Mouse (Mus musculus) adrenal gland, postnatal 10 days (tissue): ENCODE results near the gene Cdh4. TPM values are rescaled to one million over a fixed set of nuclear protein-coding genes. Genes with fewer than 3 reads are reported as not detected.

Experiments used
- DNase-seq: peaks from one replicate; pipeline ENCODE4 v3.0.0; 2021; ENCODE audit warnings: mixed read lengths
- total RNA-seq, 2 experiments: library from RNA; stranded (reverse); gene quantifications; 2 replicates each; pipeline ENCODE4 v1.2.3; 2021

Cdh4 gene
- total RNA-seq, 2 experiments from 2014 or later: 2.8 to 5.2 TPM

GRCm38 (mm10) chr2:179945051-179945450 is 502.8 kb downstream of the Cdh4 start:
- DNase-seq: no peak

GRCm38 (mm10) chr2:179946496-179946895 is 504.3 kb downstream of the Cdh4 start:
- DNase-seq: peak; percentile 59

GRCm38 (mm10) chr2:179947607-179948006 is 505.4 kb downstream of the Cdh4 start:
- no peak for DNase-seq

- DNase-seq: no peak
Observed at GRCm38 (mm10) chr2:179948820-179949219, 506.6 kb downstream of the Cdh4 start.
